ENCODE assay signal across 9 mouse cellular contexts in genomic region chr1:58333222-58333621, GRCm38 (mm10). TPM values are rescaled to one million over a fixed set of nuclear protein-coding genes. Genes with fewer than 3 reads are reported as not detected.
DNase-seq lines count a peak whose midpoint lies in the region; ATAC-seq lines count a peak whose summit lies in the region.
"Had no signal": no experiment of that assay in that cellular context is flagged by ENCODE, and none has a peak within 500 bp of the region (broad histone marks: within the 10 kb centered on the region; RNA-seq: fewer than 3 reads in every experiment).

No protein-coding gene starts in this region.

- H3K36me3 ChIP-seq in liver, embryonic 15.5 days (replicated peaks): no peaks in the 10 kb centered on the region
- no peaks in the 10 kb centered on the region for H3K36me3 ChIP-seq in forebrain, embryonic 12.5 days (replicated peaks)
- no peaks in the 10 kb centered on the region for H3K36me3 ChIP-seq in hindbrain, embryonic 14.5 days (replicated peaks; ENCODE audit: control insufficient read depth, insufficient read depth)
- no peaks in the 10 kb centered on the region for H3K36me3 ChIP-seq in neural tube, embryonic 13.5 days

- H3K4me1 ChIP-seq in liver, embryonic 15.5 days (replicated peaks): no peaks in the 10 kb centered on the region
- peaks cover 7% of the 10 kb centered on the region for H3K4me1 ChIP-seq in forebrain, embryonic 12.5 days
- H3K4me1 ChIP-seq in hindbrain, embryonic 14.5 days (replicated peaks; ENCODE audit: control insufficient read depth, insufficient read depth, low read length): peaks cover 7% of the 10 kb centered on the region; the same call in 1 of the 2 replicates
- 0 out of 2 replicates have a peak, but pooled peaks cover 6% of the 10 kb centered on the region for H3K4me1 ChIP-seq in neural tube, embryonic 13.5 days (replicated peaks)

- no peak overlapping the region for H3K9ac ChIP-seq in liver, embryonic 15.5 days
- H3K9ac ChIP-seq in forebrain, embryonic 12.5 days: no peak overlapping the region
- peak overlapping the region; percentile 43; the same call in 1 of the 2 replicates for H3K9ac ChIP-seq in hindbrain, embryonic 14.5 days
- H3K9ac ChIP-seq in neural tube, embryonic 13.5 days: no peak overlapping the region

- H3K9me3 ChIP-seq in liver, embryonic 15.5 days (replicated peaks): no peaks in the 10 kb centered on the region
- H3K9me3 ChIP-seq in forebrain, embryonic 12.5 days: no peaks in the 10 kb centered on the region
- no peaks in the 10 kb centered on the region for H3K9me3 ChIP-seq in hindbrain, embryonic 14.5 days (ENCODE audit: control insufficient read depth, low read length)
- no peaks in the 10 kb centered on the region for H3K9me3 ChIP-seq in neural tube, embryonic 13.5 days

- WGBS in liver, embryonic 15.5 days (ENCODE audit: insufficient replicate concordance): 28% methylated on average over 4 of the region's 4 CpGs
- WGBS in forebrain, embryonic 12.5 days: 37% methylated on average over 4 of the region's 4 CpGs
- WGBS in hindbrain, embryonic 14.5 days: 38% methylated on average over 4 of the region's 4 CpGs
- WGBS in neural tube, embryonic 13.5 days: 47% methylated on average over 4 of the region's 4 CpGs

- H3K4me2 ChIP-seq in liver, embryonic 15.5 days: peak overlapping the region; percentile 1; the same call in 1 of the 2 replicates
- peak overlapping the region; percentile 36 for H3K4me2 ChIP-seq in forebrain, embryonic 12.5 days
- peak overlapping the region; percentile 44 for H3K4me2 ChIP-seq in hindbrain, embryonic 14.5 days (replicated peaks)
- peak overlapping the region; percentile 38 for H3K4me2 ChIP-seq in neural tube, embryonic 13.5 days

- H3K4me3 ChIP-seq in liver, embryonic 15.5 days (replicated peaks): no peak overlapping the region
- peak overlapping the region; percentile 14; the same call in 1 of the 2 replicates for H3K4me3 ChIP-seq in forebrain, embryonic 12.5 days (replicated peaks)
- peak overlapping the region; percentile 16; the same call in 1 of the 2 replicates for H3K4me3 ChIP-seq in hindbrain, embryonic 14.5 days (replicated peaks; ENCODE audit: low read length)
- 0 out of 2 replicates have a peak overlapping the region, but pooled peaks have one; percentile 8 for H3K4me3 ChIP-seq in neural tube, embryonic 13.5 days

- no peak overlapping the region for H3K27ac ChIP-seq in liver, embryonic 15.5 days (replicated peaks)
- no peak overlapping the region for H3K27ac ChIP-seq in forebrain, embryonic 12.5 days
- no peak overlapping the region for H3K27ac ChIP-seq in hindbrain, embryonic 14.5 days
- H3K27ac ChIP-seq in neural tube, embryonic 13.5 days (replicated peaks): no peak overlapping the region

- no peak for DNase-seq in liver
- no peak for DNase-seq in hindbrain, embryonic 14.5 days (ENCODE audit: low spot score)
- no peak for DNase-seq in frontal cortex, postnatal 10 days (ENCODE audit: low spot score in 2 of 2)
- DNase-seq in adrenal gland, adult (ENCODE audit: inconsistent age in 2 of 2, low spot score in 1 of 2): no peak
- no peak for DNase-seq in ovary, postnatal 10 days (ENCODE audit: low spot score)
- DNase-seq: right cerebral cortex, postnatal 4 days had no signal

- H3K27me3 ChIP-seq in liver, embryonic 15.5 days: no peaks in the 10 kb centered on the region
- no peaks in the 10 kb centered on the region for H3K27me3 ChIP-seq in forebrain, embryonic 12.5 days
- no peaks in the 10 kb centered on the region for H3K27me3 ChIP-seq in hindbrain, embryonic 14.5 days (ENCODE audit: control insufficient read depth, insufficient read depth, low read length)
- H3K27me3 ChIP-seq in neural tube, embryonic 13.5 days: no peaks in the 10 kb centered on the region

- no peak for ATAC-seq in liver, embryonic 15.5 days (ENCODE audit: insufficient read depth)
- ATAC-seq in forebrain, embryonic 12.5 days (ENCODE audit: low FRiP score): no peak
- no peak for ATAC-seq in hindbrain, embryonic 14.5 days (ENCODE audit: low FRiP score)
- peak; percentile 15; the same call in 1 of the 2 replicates for ATAC-seq in neural tube, embryonic 13.5 days (ENCODE audit: low read depth)

RNA-seq across cellular contexts. Expression of gene Aox2, which starts 55.1 kb away (rescaled TPM):
- polyA plus RNA-seq in liver, embryonic 15.5 days (2015; fragmentation: Nextera tagmentation; extraction: Ambion mirVana): not detected in 2 replicates
- 0.09 and 0.15 TPM in 2 replicates for polyA plus RNA-seq in forebrain, embryonic 12.5 days (2016; fragmentation: Nextera tagmentation; extraction: Ambion mirVana)
- polyA plus RNA-seq in hindbrain, embryonic 14.5 days (2014; fragmentation: Nextera tagmentation; extraction: Ambion mirVana): 0.05 TPM in 1 of 2 replicates, not detected in the other
- polyA plus RNA-seq in neural tube, embryonic 13.5 days (2015; fragmentation: Nextera tagmentation; extraction: Ambion mirVana): 0.03 TPM in 1 of 2 replicates, not detected in the other

RNA-seq across cellular contexts. Expression of gene Bzw1, which starts 59.5 kb away (rescaled TPM):
- polyA plus RNA-seq in liver, embryonic 15.5 days (2015; fragmentation: Nextera tagmentation; extraction: Ambion mirVana): 110 and 123 TPM in 2 replicates
- polyA plus RNA-seq in forebrain, embryonic 12.5 days (2016; fragmentation: Nextera tagmentation; extraction: Ambion mirVana): 509 and 526 TPM in 2 replicates
- polyA plus RNA-seq in hindbrain, embryonic 14.5 days (2014; fragmentation: Nextera tagmentation; extraction: Ambion mirVana): 372 and 407 TPM in 2 replicates
- polyA plus RNA-seq in neural tube, embryonic 13.5 days (2015; fragmentation: Nextera tagmentation; extraction: Ambion mirVana): 339 and 361 TPM in 2 replicates
